Mouse (Mus musculus) MEL (cell line): Measurements from ENCODE around the gene Zc3h13. TPM values are rescaled to one million over a fixed set of nuclear protein-coding genes. Genes with fewer than 3 reads are reported as not detected.

Source experiments
- DNase-seq: peaks from one replicate; pipeline ENCODE4 v3.0.0; 2011; ENCODE audit warnings: low read depth, low spot score
- H3K27ac ChIP-seq: 2 replicates; pipeline ENCODE4 v1.5.1; 2012; ENCODE audit warnings: low read depth, mild to moderate bottlenecking, control low read depth, low read length, moderate library complexity; ENCODE audit not compliant: control insufficient read depth
- H3K27me3 ChIP-seq, 2 experiments: fragments of 150-350 bp in 1 of 2; sonication (generic) in 1 of 2; 2 replicates each; pipeline ENCODE4 v1.6.1; 2012; ENCODE audit warnings: low read length in 2 of 2, mild to moderate bottlenecking in 2 of 2, improper control_type of control experiment in 1 of 2, moderate library complexity in 1 of 2; ENCODE audit not compliant: insufficient read depth in 2 of 2, control insufficient read depth in 1 of 2
- H3K36me3 ChIP-seq, 2 experiments: 2 replicates each; pipeline ENCODE4 v1.6.1; 2012 to 2014; ENCODE audit warnings: low read length in 2 of 2, improper control_type of control experiment in 1 of 2, inconsistent platforms in 1 of 2, mild to moderate bottlenecking in 1 of 2; ENCODE audit not compliant: insufficient read depth in 2 of 2, control insufficient read depth in 1 of 2
- H3K4me1 ChIP-seq, 2 experiments: fragments of 150-350 bp in 1 of 2; sonication (generic) in 1 of 2; 2 replicates each; pipeline ENCODE4 v1.6.1; 2012; ENCODE audit warnings: low read length in 2 of 2, improper control_type of control experiment in 1 of 2, mild to moderate bottlenecking in 1 of 2; ENCODE audit not compliant: insufficient read depth in 2 of 2, control insufficient read depth in 1 of 2
- H3K4me3 ChIP-seq, 2 experiments: fragments of 150-350 bp in 1 of 2; sonication (generic) in 1 of 2; 2 replicates each; pipeline ENCODE4 v1.5.1; 2012; ENCODE audit warnings: low read depth in 2 of 2, low read length in 2 of 2, mild to moderate bottlenecking in 2 of 2, moderate library complexity in 2 of 2, control low read depth in 1 of 2, improper control_type of control experiment in 1 of 2; ENCODE audit not compliant: control insufficient read depth in 1 of 2, insufficient read depth in 1 of 2
- H3K79me2 ChIP-seq: 2 replicates; pipeline ENCODE4 v1.6.1; 2012; ENCODE audit warnings: mild to moderate bottlenecking, low read length, moderate library complexity; ENCODE audit not compliant: control insufficient read depth, poor library complexity, insufficient read depth
- H3K9ac ChIP-seq: 2 replicates; pipeline ENCODE4 v1.6.1; 2012; ENCODE audit warnings: low read depth, mild to moderate bottlenecking, control low read depth, low read length, moderate library complexity; ENCODE audit not compliant: control insufficient read depth, poor library complexity, severe bottlenecking
- H3K9me3 ChIP-seq: fragments of 150-350 bp; sonication (generic); replicated peaks from 2 replicates; pipeline ENCODE4 v1.6.1; 2012; ENCODE audit warnings: mild to moderate bottlenecking, low read length, improper control_type of control experiment, moderate library complexity; ENCODE audit not compliant: insufficient read depth
- BHLHE40 ChIP-seq: IDR thresholded peaks from 2 replicates; pipeline ENCODE4 v1.6.1; 2012; ENCODE audit warnings: low read depth, mild to moderate bottlenecking, inconsistent platforms, low read length, improper control_type of control experiment, borderline replicate concordance
- CHD2 ChIP-seq: IDR thresholded peaks from 2 replicates; pipeline ENCODE4 v1.6.1; 2011; ENCODE audit warnings: low read length, improper control_type of control experiment
- CTCF ChIP-seq, 3 experiments: IDR thresholded peaks in 2 of 3; conservative IDR thresholded peaks in 1 of 3; 2 replicates each; pipeline ENCODE4 v1.5.1; 2011 to 2012; ENCODE audit warnings: low read length in 3 of 3, low read depth in 2 of 3, mild to moderate bottlenecking in 2 of 3, improper control_type of control experiment in 1 of 3, inconsistent platforms in 1 of 3, mixed read lengths in 1 of 3, moderate library complexity in 1 of 3; ENCODE audit not compliant: control insufficient read depth in 1 of 3, insufficient read depth in 1 of 3, poor library complexity in 1 of 3, severe bottlenecking in 1 of 3
- E2F4 ChIP-seq: IDR thresholded peaks from 2 replicates; pipeline ENCODE4 v1.6.1; 2011; ENCODE audit warnings: low read depth, low read length, improper control_type of control experiment, borderline replicate concordance
- ELF1 ChIP-seq: IDR thresholded peaks from 2 replicates; pipeline ENCODE4 v1.6.1; 2014; ENCODE audit warnings: low read depth, mild to moderate bottlenecking, inconsistent platforms, low read length, improper control_type of control experiment, moderate library complexity
- GABPA ChIP-seq: IDR thresholded peaks from 2 replicates; pipeline ENCODE4 v1.6.1; 2012; ENCODE audit warnings: low read depth, mild to moderate bottlenecking, inconsistent platforms, low read length, improper control_type of control experiment, moderate library complexity
- HCFC1 ChIP-seq: IDR thresholded peaks from 2 replicates; pipeline ENCODE4 v1.6.1; 2012; ENCODE audit warnings: low read depth, mild to moderate bottlenecking, inconsistent platforms, low read length, improper control_type of control experiment, moderate library complexity
- MAZ ChIP-seq: IDR thresholded peaks from 2 replicates; pipeline ENCODE4 v1.6.1; 2012; ENCODE audit warnings: low read depth, mild to moderate bottlenecking, inconsistent platforms, low read length, improper control_type of control experiment
- MEF2A ChIP-seq: IDR thresholded peaks from 2 replicates; pipeline ENCODE4 v1.6.1; 2014; ENCODE audit warnings: low read depth, mild to moderate bottlenecking, inconsistent platforms, low read length, improper control_type of control experiment; ENCODE audit not compliant: poor library complexity, insufficient replicate concordance, severe bottlenecking; ENCODE audit errors: extremely low read depth
- MXI1 ChIP-seq: IDR thresholded peaks from 2 replicates; pipeline ENCODE4 v1.6.1; 2011; ENCODE audit warnings: mild to moderate bottlenecking, low read depth, low read length, improper control_type of control experiment
- NRF1 ChIP-seq: IDR thresholded peaks from 2 replicates; pipeline ENCODE4 v1.6.1; 2014; ENCODE audit warnings: low read depth, mild to moderate bottlenecking, inconsistent platforms, low read length, improper control_type of control experiment, moderate library complexity; ENCODE audit not compliant: poor library complexity, insufficient read depth, severe bottlenecking
- POLR2A ChIP-seq, 2 experiments: IDR thresholded peaks; 2 replicates each; pipeline ENCODE4 v1.6.1; 2011 to 2012; ENCODE audit warnings: low read length in 2 of 2, mild to moderate bottlenecking in 2 of 2, control low read depth in 1 of 2, improper control_type of control experiment in 1 of 2, low read depth in 1 of 2, moderate library complexity in 1 of 2; ENCODE audit not compliant: control insufficient read depth in 1 of 2, insufficient read depth in 1 of 2, poor library complexity in 1 of 2
- POLR2AphosphoS2 ChIP-seq: IDR thresholded peaks from 2 replicates; pipeline ENCODE4 v1.6.1; 2011; ENCODE audit warnings: low read length, improper control_type of control experiment
- POLR2AphosphoS5 ChIP-seq: IDR thresholded peaks from 2 replicates; pipeline ENCODE4 v1.6.1; 2012; ENCODE audit warnings: low read depth, borderline replicate concordance, mild to moderate bottlenecking, inconsistent platforms, low read length, moderate library complexity, mixed read lengths
- RAD21 ChIP-seq: IDR thresholded peaks from 2 replicates; pipeline ENCODE4 v1.6.1; 2011; ENCODE audit warnings: mild to moderate bottlenecking, low read depth, low read length, improper control_type of control experiment
- RCOR1 ChIP-seq: IDR thresholded peaks from 2 replicates; pipeline ENCODE4 v1.6.1; 2012; ENCODE audit warnings: low read depth, mild to moderate bottlenecking, inconsistent platforms, low read length, improper control_type of control experiment
- TCF12 ChIP-seq: IDR thresholded peaks from 2 replicates; pipeline ENCODE4 v1.6.1; 2014; ENCODE audit warnings: low read depth, mild to moderate bottlenecking, inconsistent platforms, low read length, improper control_type of control experiment, moderate library complexity
- UBTF ChIP-seq: IDR thresholded peaks from 2 replicates; pipeline ENCODE4 v1.6.1; 2012; ENCODE audit warnings: low read depth, mild to moderate bottlenecking, inconsistent platforms, low read length, improper control_type of control experiment, moderate library complexity, borderline replicate concordance; ENCODE audit not compliant: insufficient read depth
- USF2 ChIP-seq, 2 experiments: IDR thresholded peaks; 2 replicates each; pipeline ENCODE4 v1.6.1; 2011 to 2012; ENCODE audit warnings: improper control_type of control experiment in 2 of 2, low read length in 2 of 2, borderline replicate concordance in 1 of 2, inconsistent platforms in 1 of 2, low read depth in 1 of 2, mild to moderate bottlenecking in 1 of 2; ENCODE audit not compliant: insufficient read depth in 1 of 2
- ZC3H11A ChIP-seq: IDR thresholded peaks from 2 replicates; pipeline ENCODE4 v1.6.1; 2012; ENCODE audit warnings: low read depth, mild to moderate bottlenecking, inconsistent platforms, low read length, improper control_type of control experiment
- ZMIZ1 ChIP-seq: IDR thresholded peaks from 2 replicates; pipeline ENCODE4 v1.6.1; 2012; ENCODE audit warnings: low read depth, mild to moderate bottlenecking, inconsistent platforms, low read length, improper control_type of control experiment, moderate library complexity
- polyA plus RNA-seq, 2 experiments: library from polyadenylated mRNA; stranded (reverse) in 1 of 2; unstranded in 1 of 2; fragments of >175 nt in 1 of 2; fragments of >200 nt in 1 of 2; gene quantifications; 2 replicates each; pipeline versions ENCODE4 v1.2.1 to v1.2.4; 2012; ENCODE audit warnings: low replicate concordance in 2 of 2, low read depth in 1 of 2; ENCODE audit not compliant: insufficient read length in 2 of 2, insufficient read depth in 1 of 2, missing spikeins in 1 of 2
- total RNA-seq: library from RNA; depleted of rRNA; stranded (reverse); fragments of 300-350 nt; gene quantifications from 2 replicates; pipeline ENCODE4 v1.2.3, GENCODE M21; 2012

Zc3h13 gene
- total and polyA plus RNA-seq, 3 experiments, result 17.5 to 145 (median 41.8) TPM

GRCm38 (mm10) chr14:75346041-75346440, 61.9 kb downstream of the Zc3h13 start (continued):
- TF ChIP-seq CHD2 (no peak), E2F4 (no peak), USF2 (IDR thresholded peaks at IDR 0.05; ENCODE audit: borderline replicate concordance in 1 of 2, insufficient read depth in 1 of 2, low read depth in 1 of 2, low read length in 2 of 2) (no peak), BHLHE40 (no peak), POLR2AphosphoS5 (no peak)

GRCm38 (mm10) chr14:75351626-75352025, 67.5 kb downstream of the Zc3h13 start:
- Histone ChIP-seq H3K79me2 (no peaks in the 10 kb centered on the region), H3K4me1 (no peaks in the 10 kb centered on the region), H3K27me3 (no peaks in the 10 kb centered on the region), H3K27ac (no peak overlapping the region)
- no peak for DNase-seq
- no peak for TF ChIP-seq ELF1
- TF ChIP-seq NRF1, result no peak
- TF ChIP-seq MEF2A, result no peak
- no peak for TF ChIP-seq TCF12
- no peak for TF ChIP-seq RCOR1
- TF ChIP-seq POLR2AphosphoS5, result no peak
- no peak for TF ChIP-seq USF2 (IDR thresholded peaks at IDR 0.05; ENCODE audit: borderline replicate concordance in 1 of 2, insufficient read depth in 1 of 2, low read depth in 1 of 2, low read length in 2 of 2)
- TF ChIP-seq ZC3H11A, result no peak
- TF ChIP-seq POLR2AphosphoS2, result no peak
- no peak for TF ChIP-seq MXI1
- no peak for TF ChIP-seq CTCF (IDR thresholded peaks at IDR 0.05 in 2 of 3, conservative IDR thresholded peaks at IDR 0.05 in 1 of 3; ENCODE audit: control insufficient read depth in 1 of 3, insufficient read depth in 1 of 3, low read depth in 2 of 3, low read length in 3 of 3, poor library complexity in 1 of 3, severe bottlenecking in 1 of 3)
- TF ChIP-seq HCFC1, result no peak
- no peak for TF ChIP-seq GABPA
- TF ChIP-seq POLR2A (IDR thresholded peaks at IDR 0.05; ENCODE audit: control insufficient read depth in 1 of 2, insufficient read depth in 1 of 2, low read depth in 1 of 2, low read length in 2 of 2, poor library complexity in 1 of 2), result no peak
- TF ChIP-seq, all 39 proteins: peak for 0
- Histone ChIP-seq H3K9ac (no peak overlapping the region), H3K9me3 (no peaks in the 10 kb centered on the region), H3K4me3 (no peak overlapping the region), H3K36me3 (no peaks in the 10 kb centered on the region)

- TF ChIP-seq MXI1, result no peak
- no peak for TF ChIP-seq POLR2AphosphoS2
- TF ChIP-seq MAZ, result no peak
- TF ChIP-seq UBTF, result no peak
- TF ChIP-seq RAD21, result no peak
- TF ChIP-seq POLR2AphosphoS5, result no peak
- no peak for TF ChIP-seq ZMIZ1
- TF ChIP-seq BHLHE40, result no peak
- TF ChIP-seq, all 39 proteins: peak for 0
- H3K9me3 ChIP-seq, result no peaks in the 10 kb centered on the region
- H3K27ac ChIP-seq, result no peak overlapping the region
- no peak overlapping the region for H3K9ac ChIP-seq
- H3K79me2 ChIP-seq, result no peaks in the 10 kb centered on the region
- no peak overlapping the region for H3K4me3 ChIP-seq
- H3K4me1 ChIP-seq, result no peaks in the 10 kb centered on the region
- H3K27me3 ChIP-seq, result no peaks in the 10 kb centered on the region
- no peaks in the 10 kb centered on the region for H3K36me3 ChIP-seq
- DNase-seq, result no peak
Observed at GRCm38 (mm10) chr14:75363316-75363715, 79.1 kb downstream of the Zc3h13 start.
